Mouse (Mus musculus) brown adipose tissue, adult 24 weeks (tissue): Measurements from ENCODE around the gene 9430097D07Rik. TPM values are rescaled to one million over a fixed set of nuclear protein-coding genes. Genes with fewer than 3 reads are reported as not detected.
A peak's percentile ranks its signal among the peaks of the same experiment; 100 is the strongest.

ENCODE experiments used
- H3K27ac ChIP-seq: fragments of 200-500 bp; replicated peaks from 2 replicates; pipeline ENCODE4 v1.5.1; 2012; ENCODE audit warnings: low read depth, mild to moderate bottlenecking, low read length
- H3K4me1 ChIP-seq: fragments of 200-500 bp; 2 replicates; pipeline ENCODE4 v1.6.1; 2012; ENCODE audit warnings: low read length, mixed read lengths; ENCODE audit not compliant: control insufficient read depth, insufficient read depth, insufficient read length
- H3K4me3 ChIP-seq: fragments of 200-500 bp; 2 replicates; pipeline ENCODE4 v1.5.1; 2012; ENCODE audit warnings: low read depth, mild to moderate bottlenecking, low read length, moderate library complexity; ENCODE audit not compliant: insufficient read depth
- polyA plus RNA-seq: library from polyadenylated mRNA; stranded (reverse); fragments of >200 nt; gene quantifications from 2 replicates; pipeline ENCODE4 v1.2.4, GENCODE M21; 2012; ENCODE audit not compliant: missing spikeins, insufficient read depth, insufficient read length

The 9430097D07Rik gene
- polyA plus RNA-seq, 1 experiment: not detected

DNA sequence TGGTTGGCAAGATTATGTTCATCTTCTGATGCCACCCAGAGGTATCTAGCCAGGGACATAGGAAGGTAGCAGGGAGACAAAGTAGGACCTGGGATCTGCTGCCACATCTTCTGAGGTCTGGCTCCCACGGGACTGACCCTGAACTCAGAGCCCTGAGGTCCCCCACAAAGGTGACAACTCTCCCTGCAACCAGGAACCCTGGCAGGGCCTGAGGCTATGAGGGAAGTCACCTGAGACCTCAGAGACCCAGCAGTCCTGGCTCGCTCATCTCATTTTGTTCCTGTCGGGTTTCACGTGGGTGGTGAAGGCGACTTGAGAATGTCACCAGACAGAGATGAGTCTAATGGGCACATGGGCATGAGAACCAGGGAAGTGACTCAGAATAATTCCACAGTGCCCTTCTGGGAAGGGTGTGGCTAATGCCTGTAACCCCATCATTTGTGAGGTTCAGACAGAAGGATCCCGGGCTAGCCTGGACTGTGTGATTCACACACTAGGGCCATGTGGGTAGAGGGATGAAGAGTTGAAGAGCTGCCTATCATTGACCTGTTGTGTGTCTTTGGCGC, 9.7 kb upstream of the 9430097D07Rik start:
- H3K4me3 ChIP-seq: no peak overlapping the region
- H3K4me1 ChIP-seq: peaks cover 4% of the 10 kb centered on the region
- no peak overlapping the region for H3K27ac ChIP-seq

DNA sequence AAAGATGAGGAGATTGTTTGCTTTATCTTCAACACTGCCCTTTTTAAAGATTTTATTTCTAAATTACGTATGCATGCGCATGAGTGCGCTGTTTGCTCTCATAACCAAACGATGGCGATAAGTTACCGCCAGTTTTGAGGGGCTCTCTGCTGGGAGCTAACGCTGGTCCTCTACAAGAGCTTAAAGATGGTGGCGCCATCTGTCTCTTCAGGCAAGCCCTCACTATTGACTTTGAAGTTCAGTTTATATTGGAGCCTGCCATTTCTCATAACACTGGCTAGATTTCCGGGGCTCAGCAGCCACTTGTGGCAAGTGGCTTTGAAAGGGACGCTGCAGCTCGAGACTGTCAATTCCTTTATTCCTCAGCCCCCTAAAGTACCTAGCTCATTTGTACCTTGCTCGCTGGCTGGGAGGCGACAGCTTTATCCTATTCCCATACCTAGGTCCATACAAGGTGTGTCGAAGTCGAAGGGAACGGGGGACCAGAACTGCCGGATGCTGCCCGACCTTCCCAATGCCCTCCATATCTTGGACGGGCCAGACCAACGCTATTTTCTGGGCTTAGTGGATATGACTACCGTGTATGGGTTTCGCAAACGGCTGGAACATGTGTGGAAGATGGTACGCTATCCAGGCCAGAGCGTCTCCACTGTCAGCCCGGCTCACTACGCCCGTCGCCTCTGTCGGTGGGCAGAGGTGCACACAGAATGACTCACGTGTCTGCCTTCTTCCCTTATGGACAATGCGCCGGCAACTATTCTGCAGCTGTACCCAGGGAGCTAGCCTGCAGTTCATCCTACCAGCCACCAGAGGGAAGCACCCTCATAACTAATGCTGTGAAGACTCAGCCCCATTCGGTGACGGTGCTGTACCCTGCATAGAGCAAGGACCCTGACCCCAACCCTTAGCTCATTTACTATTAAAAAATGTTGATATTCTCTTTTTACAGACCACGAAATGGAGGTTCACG, 7.6 kb upstream of the 9430097D07Rik start:
- Histone ChIP-seq H3K27ac (no peak overlapping the region), H3K4me3 (peak overlapping the region; percentile 22; the same call in 1 of the 2 replicates), H3K4me1 (no peaks in the 10 kb centered on the region)

DNA sequence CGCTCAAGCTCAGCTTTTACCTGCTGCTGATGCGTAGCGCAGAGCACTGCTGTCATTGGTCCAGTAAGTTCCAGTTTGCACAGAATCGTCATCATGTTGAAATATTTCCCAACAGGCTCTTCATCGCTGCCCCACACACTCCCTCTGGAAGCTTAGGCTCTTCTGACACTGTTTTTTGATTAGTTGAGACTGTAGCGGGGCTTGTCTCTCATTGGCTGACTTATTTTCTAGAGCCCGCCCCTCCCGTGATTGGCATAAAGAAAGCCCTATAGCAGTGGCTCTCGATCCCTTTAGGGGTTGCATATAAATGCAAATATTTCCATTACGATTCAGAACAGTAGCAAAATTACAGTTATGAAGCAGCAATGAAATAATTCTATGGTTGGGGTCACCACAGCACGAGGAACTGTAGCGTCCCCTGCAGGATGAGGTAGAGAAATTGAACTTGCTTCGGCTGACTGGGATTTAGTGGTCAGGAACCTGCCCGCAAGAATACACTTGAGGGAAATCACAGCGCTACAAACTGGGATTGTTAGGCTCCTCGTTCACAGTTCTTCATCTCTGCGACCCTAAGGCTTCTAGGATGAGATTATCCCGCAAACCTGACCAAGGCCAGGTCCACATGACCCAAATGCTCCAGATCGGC, 6.1 kb upstream of the 9430097D07Rik start:
- Histone ChIP-seq H3K4me3 (no peak overlapping the region), H3K27ac (no peak overlapping the region), H3K4me1 (no peaks in the 10 kb centered on the region)

DNA sequence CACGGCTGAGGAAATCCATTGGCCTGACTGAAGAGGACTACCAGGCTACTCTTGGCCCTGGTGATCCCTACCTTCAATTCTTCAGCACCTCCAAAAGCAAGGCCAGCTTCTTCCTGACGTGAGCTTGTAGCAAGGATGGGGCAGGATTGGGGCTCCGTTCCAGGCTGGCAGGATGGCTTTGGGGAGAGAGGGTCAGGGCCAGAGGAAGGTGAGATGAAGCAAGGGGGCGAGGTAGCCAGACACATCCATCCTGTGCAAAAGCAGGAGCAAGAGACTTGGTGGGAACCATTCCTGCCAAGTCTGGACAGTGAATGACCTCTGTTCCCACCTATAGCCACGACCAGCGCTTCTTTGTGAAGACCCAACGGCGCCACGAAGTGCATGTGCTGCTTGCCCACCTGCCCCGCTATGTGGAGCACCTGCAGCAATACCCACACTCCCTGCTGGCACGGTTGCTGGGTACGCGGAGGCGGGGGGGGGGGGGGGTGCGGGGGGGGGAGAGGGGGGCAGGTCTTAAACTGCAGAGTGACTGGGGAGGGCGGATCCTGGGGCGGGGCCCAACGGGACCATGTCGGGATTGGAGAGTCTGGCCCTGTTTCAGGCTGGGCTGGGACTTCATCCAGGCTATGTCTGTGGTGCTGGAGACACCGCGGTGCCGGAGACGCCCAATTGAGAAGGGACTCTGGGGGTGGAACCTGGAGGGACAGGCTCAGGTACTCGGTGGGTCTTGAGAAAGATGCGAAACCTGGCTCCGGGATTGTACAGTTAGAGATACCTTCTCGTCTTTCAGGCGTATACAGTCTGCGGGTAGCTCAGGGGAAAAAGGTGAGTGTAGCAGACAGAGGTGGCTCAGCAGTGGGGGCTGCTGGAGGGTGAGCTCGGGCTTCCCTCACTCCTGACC, 2.9 kb upstream of the 9430097D07Rik start:
- Histone ChIP-seq H3K4me3 (no peak overlapping the region), H3K4me1 (no peaks in the 10 kb centered on the region), H3K27ac (no peak overlapping the region)

DNA sequence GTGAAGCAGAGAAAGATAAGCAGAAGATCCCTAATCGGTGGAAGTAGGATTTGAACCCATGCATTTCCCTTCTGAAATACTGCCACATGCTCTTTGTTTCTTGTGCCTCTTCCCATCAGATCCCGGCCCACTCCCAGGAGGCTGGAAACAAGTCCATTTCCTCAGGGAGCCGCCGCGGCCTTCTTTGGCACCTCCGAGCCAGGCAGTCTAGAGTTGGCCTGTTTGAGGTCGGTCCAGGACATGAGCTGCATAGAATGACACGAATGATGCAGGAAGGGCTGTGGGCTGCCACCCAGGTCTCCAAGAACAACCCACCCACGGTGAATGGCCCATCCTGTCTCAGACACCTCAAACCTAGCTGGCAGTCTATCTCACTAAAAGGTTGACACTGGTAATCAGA, 1.0 kb upstream of the 9430097D07Rik start:
- no peak overlapping the region for H3K27ac ChIP-seq
- H3K4me1 ChIP-seq: no peaks in the 10 kb centered on the region

DNA sequence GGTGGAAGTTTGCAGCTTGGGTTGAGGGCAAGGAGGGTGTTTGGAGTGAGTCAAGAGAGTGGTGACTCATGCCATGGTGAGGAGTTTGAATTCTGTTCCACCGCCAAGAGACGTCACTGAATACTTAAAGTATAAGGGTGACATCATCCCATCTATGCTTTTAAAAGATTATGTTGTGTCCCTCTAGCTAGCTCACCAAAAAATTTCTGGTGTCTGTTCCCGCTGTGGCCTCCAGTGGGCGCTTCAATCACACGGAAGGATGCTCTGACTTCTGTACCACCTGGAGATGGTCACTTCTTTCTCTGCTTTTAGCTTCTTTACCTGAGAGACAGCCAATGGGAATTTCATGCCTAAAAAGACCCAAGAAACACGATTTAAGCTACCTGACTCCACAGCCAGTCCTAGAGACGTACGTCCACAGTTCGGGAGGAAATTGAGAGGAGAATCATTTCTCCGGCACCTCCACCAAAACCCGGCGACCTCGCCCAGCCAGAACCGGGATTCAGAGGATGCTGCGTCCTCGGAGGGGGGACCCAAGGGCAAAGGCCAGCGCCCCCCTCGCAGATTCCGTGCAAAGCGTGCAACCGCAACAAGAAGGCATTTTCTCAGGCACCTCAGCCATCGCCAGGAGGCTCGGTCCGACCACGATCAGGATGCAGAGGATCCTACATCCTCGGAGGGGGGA, 441 bp downstream of the 9430097D07Rik start:
- no peak overlapping the region for H3K27ac ChIP-seq
- no peaks in the 10 kb centered on the region for H3K4me1 ChIP-seq
- no peak overlapping the region for H3K4me3 ChIP-seq

More for the DNA sequence above, 1.0 kb upstream of the 9430097D07Rik start:
- H3K4me3 ChIP-seq: no peak overlapping the region

DNA sequence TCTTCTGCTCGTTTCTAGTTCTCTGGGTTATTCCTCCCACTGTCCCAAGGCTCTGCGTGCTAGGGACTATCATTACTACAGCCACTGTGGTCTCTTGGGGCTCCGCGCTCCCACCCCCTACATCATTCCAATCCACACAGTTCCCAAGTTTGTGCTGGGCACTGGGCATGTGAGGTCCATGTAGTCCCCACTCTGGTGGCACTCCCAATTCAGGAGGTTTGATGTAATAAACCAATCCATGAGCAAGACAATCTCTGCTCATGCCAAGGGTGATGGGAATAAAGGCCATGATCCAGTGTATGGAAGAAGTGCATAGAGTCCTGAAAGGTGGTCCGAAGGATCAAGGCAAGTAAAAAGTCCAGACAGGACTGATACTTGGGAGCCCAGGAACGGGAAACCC, 987 bp downstream of the 9430097D07Rik start, which contains the start of gene Pip5kl1:
Gene Pip5kl1, plus strand, starts transcription at position 301 of the 400 bp plus-strand sequence.
- H3K4me1 ChIP-seq: no peaks in the 10 kb centered on the region
- H3K4me3 ChIP-seq: no peak within 1 kb of the TSS

DNA sequence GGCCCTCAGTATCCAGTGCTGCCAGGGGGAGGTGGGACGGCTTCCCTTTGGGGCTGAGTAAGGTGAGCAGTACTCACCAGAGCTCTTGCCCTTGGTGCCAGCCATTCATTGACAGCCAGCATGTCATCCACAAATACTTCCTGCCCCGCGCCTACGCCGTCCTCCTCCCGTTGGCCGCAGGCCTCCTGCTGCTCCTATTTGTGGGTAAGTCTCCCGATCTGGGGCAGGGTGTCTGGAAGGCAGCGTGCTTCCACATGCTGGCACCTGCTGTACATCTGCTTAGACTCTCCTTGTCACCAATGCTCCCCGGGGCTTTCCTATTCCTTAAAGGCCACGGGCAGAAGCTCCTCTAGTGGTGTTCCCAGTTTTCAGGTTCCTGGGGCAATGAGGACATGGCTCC, 3.3 kb downstream of the 9430097D07Rik start:
- Histone ChIP-seq H3K4me1 (no peaks in the 10 kb centered on the region), H3K27ac (no peak overlapping the region), H3K4me3 (peak overlapping the region; percentile 12; the same call in 1 of the 2 replicates)

More for the DNA sequence above, 987 bp downstream of the 9430097D07Rik start, which contains the start of gene Pip5kl1:
- no peak within 1 kb of the TSS for H3K27ac ChIP-seq

DNA sequence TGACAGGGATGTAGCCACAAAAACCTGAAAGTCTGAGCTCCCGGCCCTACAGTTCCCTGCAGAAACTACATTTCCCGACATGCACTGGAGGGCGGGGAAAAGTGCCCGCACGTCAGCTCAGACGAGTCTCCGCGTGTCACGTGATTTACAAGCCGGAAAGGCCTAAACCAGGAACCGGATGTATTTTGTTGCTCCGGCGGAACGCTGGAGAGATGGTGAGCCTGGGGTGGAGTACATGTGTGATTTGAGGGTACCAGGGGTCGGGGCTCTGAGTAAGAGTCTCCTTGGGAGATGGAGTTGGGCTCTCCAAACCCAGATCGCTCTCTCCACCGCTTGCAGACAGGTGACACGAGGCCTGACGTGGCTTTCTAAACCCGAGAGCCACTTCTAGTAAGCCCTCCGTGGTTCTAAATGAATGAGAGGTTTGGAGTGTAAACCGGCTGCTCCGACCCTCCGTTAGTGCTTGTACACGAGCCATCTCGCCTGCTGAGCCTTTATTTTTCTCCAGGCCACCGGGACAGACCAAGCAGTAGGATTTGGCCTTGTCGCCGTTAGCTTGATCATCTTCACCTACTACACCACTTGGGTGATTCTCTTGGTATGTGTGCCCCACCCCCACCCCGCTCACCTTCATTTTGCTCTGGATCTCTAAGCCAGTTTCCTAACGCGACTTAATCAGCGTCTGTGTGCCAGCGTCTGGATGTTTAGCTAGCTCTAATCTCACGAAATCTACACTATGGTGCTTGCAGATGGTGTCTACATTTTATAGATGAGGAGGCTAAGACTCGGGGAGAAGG, 4.6 kb downstream of the 9430097D07Rik start, which contains the start of gene Dpm2:
Gene Dpm2, plus strand, starts transcription at position 161 of the 797 bp plus-strand sequence.
- Histone ChIP-seq H3K4me3 (peak within 1 kb of the TSS; percentile 68), H3K27ac (peak within 1 kb of the TSS; percentile 62), H3K4me1 (no peaks in the 10 kb centered on the region)

DNA sequence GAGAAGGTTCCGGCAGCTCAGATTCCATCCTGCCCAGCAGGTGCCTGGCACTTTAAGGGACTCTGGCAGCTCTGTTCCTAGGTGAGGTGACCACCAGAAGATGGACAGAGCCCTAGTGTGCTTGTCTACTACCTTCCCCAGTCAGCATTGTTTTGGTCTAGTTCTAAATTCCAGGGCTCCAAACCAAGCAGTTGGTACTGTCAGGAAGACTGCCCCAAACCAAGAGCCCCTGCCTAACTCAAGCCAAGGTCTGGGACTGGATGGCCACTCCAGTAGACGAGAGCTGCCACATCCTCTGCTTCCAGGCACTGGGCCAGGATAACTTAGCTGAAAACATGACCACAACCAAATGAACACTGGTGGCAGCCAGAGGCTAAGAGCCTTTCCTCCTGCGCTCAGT, 6.5 kb downstream of the 9430097D07Rik start:
- no peak overlapping the region for H3K27ac ChIP-seq
- H3K4me3 ChIP-seq: no peak overlapping the region
- H3K4me1 ChIP-seq: no peaks in the 10 kb centered on the region

DNA sequence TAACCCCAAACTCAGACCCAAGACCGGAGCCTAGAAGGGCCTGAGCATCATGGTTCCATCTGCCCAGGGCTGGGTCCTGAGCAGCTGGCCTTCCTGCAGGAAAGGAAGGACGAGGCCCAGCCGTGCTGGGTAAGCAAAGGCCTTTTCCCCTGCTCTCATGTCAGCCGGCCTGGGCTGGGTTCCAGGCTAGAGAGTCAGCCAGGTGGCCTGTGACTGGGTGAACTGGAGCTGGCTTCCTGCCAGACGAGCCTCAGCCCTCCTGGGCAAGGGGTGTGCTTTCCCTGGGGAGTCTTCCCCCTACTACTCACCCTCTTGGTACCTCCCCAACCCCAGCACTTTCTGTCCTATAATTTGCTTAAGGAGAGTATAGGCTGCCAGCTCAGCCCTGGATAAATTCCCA, 7.3 kb downstream of the 9430097D07Rik start:
- Histone ChIP-seq H3K4me3 (no peak overlapping the region), H3K27ac (no peak overlapping the region), H3K4me1 (no peaks in the 10 kb centered on the region)

DNA sequence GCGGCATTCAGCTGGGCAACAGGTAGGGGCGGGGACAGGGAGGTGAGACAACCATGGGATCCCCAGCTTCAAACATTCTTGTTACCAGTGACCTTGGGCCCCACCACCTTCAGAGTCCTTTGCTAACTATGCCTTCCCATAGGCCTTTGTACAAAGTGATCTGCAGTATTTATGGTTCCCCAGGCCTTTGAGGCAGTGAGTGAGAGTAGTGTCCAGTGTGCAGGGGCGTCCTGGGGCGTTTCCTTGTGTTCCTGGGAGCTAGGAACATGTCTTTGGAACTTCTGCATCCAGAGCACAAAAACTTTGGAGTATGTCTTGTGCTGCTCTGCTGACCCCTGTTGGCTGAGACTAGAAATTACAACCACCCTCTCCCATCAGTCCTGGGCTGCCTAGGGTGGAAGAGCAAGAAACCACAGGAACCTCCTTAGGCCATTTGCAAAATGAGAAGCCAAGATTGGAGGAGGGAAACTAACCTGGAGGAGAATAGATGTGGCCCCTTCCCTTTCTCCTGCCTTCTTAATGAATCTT, 8.9 kb downstream of the 9430097D07Rik start:
- Histone ChIP-seq H3K4me3 (no peak overlapping the region), H3K27ac (no peak overlapping the region), H3K4me1 (no peaks in the 10 kb centered on the region)

DNA sequence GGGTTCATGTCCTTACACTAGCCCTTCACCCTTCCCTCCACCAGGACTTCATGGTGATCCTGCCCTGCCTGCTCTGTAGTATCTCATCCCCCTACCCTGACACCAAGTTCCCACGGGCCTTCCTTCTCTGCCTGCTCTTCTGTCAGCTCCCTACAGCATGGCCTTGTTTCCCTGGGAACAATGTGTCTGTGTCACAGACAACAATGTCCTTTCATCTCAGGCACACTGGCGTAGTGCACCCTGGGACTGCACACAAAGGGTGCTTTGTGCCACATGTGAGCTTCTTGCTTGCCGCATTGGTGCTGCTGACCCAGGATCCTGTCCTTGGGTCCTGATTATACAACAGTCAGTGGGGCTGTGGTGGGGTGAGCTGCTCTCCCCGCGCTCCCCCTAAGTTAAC, 15.9 kb downstream of the 9430097D07Rik start:
- peaks cover 3% of the 10 kb centered on the region; the same call in 1 of the 2 replicates for H3K4me1 ChIP-seq
- no peak overlapping the region for H3K4me3 ChIP-seq
- no peak overlapping the region for H3K27ac ChIP-seq
